Mouse (Mus musculus) liver, postnatal 0 days (tissue): Measurements from ENCODE around the gene Tmem184b.

Experiments used
- CTCF ChIP-seq: sonication (generic); IDR thresholded peaks from 2 replicates; pipeline ENCODE4 v1.5.1; 2016; ENCODE audit warnings: antibody characterized with exemption, low read depth
- EP300 ChIP-seq: IDR thresholded peaks from 2 replicates; pipeline ENCODE4 v1.6.1; 2016; ENCODE audit warnings: antibody characterized with exemption, low read depth, mild to moderate bottlenecking

DNA sequence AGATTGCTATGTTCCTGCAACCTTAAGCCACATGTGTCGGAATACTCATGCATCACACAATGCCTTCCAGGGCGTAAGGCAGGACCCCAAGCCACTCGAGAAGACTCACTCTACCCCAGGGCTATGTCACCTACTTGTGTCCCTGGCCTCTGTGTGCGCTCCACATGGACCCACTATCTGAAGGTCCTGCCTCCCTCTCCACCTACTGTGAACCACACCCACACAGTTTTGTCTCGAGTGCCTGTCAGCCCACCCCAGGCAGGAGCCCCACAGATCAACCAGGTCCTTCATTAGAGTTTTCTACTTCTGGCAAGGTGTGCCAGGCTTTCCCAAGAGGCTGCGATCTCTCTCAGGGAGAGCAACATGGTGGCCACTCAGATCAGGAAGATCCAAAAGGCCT lies 8.1 kb downstream of the Tmem184b start:
- TF ChIP-seq EP300: no peak
- no peak for TF ChIP-seq CTCF
